Mouse (Mus musculus) spleen, adult 2 months (tissue): ENCODE measurements at regions not wholly inside any gene's neighbourhood (a gene's known extent, or its start where the extent isn't known, plus 50 kb on each side); places are given as distances from the start of the nearest gene placed in this dataset.

ENCODE experiments used
- DNase-seq, 2 experiments: peaks; one replicate each; pipeline versions ENCODE4 v3.0.0 to v3.0.0-alpha.2; 2012 to 2021; ENCODE audit warnings: low spot score in 2 of 2, low read depth in 1 of 2
- H3K27ac ChIP-seq: fragments of 200-500 bp; 2 replicates; pipeline ENCODE4 v1.5.1; 2012; ENCODE audit warnings: low read length, inconsistent platforms; ENCODE audit not compliant: insufficient read depth
- H3K27me3 ChIP-seq: fragments of 200-500 bp; 2 replicates; pipeline ENCODE4 v1.6.1; 2012; ENCODE audit warnings: mild to moderate bottlenecking, moderate library complexity, low read length, inconsistent platforms; ENCODE audit not compliant: control insufficient read depth, insufficient read depth
- H3K36me3 ChIP-seq: fragments of 200-500 bp; 2 replicates; pipeline ENCODE4 v1.6.1; 2012; ENCODE audit warnings: mild to moderate bottlenecking, low read length, inconsistent platforms; ENCODE audit not compliant: control insufficient read depth, insufficient read depth
- H3K4me1 ChIP-seq: fragments of 200-500 bp; 2 replicates; pipeline ENCODE4 v1.6.1; 2011; ENCODE audit warnings: inconsistent platforms; ENCODE audit not compliant: control insufficient read depth, insufficient read depth, insufficient read length
- H3K4me3 ChIP-seq: fragments of 200-500 bp; 2 replicates; pipeline ENCODE4 v1.5.1; 2011; ENCODE audit warnings: mild to moderate bottlenecking, inconsistent platforms; ENCODE audit not compliant: insufficient read depth, insufficient read length; ENCODE audit errors: extremely low read depth
- CTCF ChIP-seq: fragments of 200-500 bp; IDR thresholded peaks from 2 replicates; pipeline ENCODE4 v1.5.1; 2011; ENCODE audit warnings: mild to moderate bottlenecking, inconsistent platforms; ENCODE audit not compliant: insufficient read depth, insufficient read length, insufficient replicate concordance; ENCODE audit errors: extremely low read depth
- POLR2A ChIP-seq: fragments of 200-500 bp; IDR thresholded peaks from 2 replicates; pipeline ENCODE4 v1.6.1; 2011; ENCODE audit warnings: low read depth, low read length, inconsistent platforms
- WGBS: fragments of 180-500 bp; shearing (Covaris S2); methylation state at CpG from one replicate; pipeline ENCODE4 v1.1.7; 2018; 5-methylcytosine and 5-hydroxymethylcytosine counted together

GRCm38 (mm10) chr11:20935910-20936309 lies 105.1 kb upstream of the Lgalsl start:
- 93% methylated on average over 2 of the region's 2 CpGs for WGBS
- H3K4me3 ChIP-seq = no peak overlapping the region
- no peak for DNase-seq
- no peak overlapping the region for H3K27ac ChIP-seq
- H3K36me3 ChIP-seq = no peaks in the 10 kb centered on the region
- TF ChIP-seq POLR2A (no peak), CTCF (no peak)
- H3K4me1 ChIP-seq = no peaks in the 10 kb centered on the region; the same call in 1 of the 2 replicates
- H3K27me3 ChIP-seq = no peaks in the 10 kb centered on the region

DNA sequence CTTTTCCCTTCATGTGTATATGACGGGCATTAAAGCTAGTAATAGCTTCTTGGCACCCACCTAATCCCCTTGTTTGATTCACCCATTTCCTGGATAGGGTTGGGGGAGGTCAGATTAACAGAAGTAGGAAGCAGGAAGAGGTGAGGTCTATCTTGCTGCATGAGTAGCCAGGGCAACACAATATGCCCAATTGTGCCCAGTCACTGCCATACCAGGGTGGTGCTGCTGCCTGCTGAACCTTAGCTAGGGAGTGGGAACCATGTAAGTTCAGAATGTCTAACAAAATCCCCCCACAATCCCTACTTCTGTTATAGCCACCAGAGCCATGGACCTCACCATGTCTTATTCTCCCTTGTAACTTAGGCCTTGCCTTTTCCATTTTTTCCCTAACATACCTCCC lies 106.1 kb upstream of the Lgalsl start:
- Histone ChIP-seq H3K4me1 (no peaks in the 10 kb centered on the region; the same call in 1 of the 2 replicates), H3K27ac (no peak overlapping the region), H3K36me3 (no peaks in the 10 kb centered on the region), H3K4me3 (no peak overlapping the region), H3K27me3 (no peaks in the 10 kb centered on the region)
- WGBS = 79% methylated on average over 1 of the region's 1 CpGs
- TF ChIP-seq POLR2A = no peak
- no peak for TF ChIP-seq CTCF
- DNase-seq = no peak

GRCm38 (mm10) chr11:20937942-20938341 lies 107.1 kb upstream of the Lgalsl start:
- TF ChIP-seq POLR2A (no peak), CTCF (no peak)
- H3K4me1 ChIP-seq = no peaks in the 10 kb centered on the region; the same call in 1 of the 2 replicates

GRCm38 (mm10) chr11:20939644-20940043 lies 108.8 kb upstream of the Lgalsl start:
- TF ChIP-seq CTCF (no peak), POLR2A (no peak)
- H3K36me3 ChIP-seq = no peaks in the 10 kb centered on the region
- no peaks in the 10 kb centered on the region; the same call in 1 of the 2 replicates for H3K4me1 ChIP-seq
- WGBS = 82% methylated on average over 4 of the region's 4 CpGs
- H3K27ac ChIP-seq = no peak overlapping the region
- DNase-seq = no peak
- H3K4me3 ChIP-seq = no peak overlapping the region
- no peaks in the 10 kb centered on the region for H3K27me3 ChIP-seq

More at GRCm38 (mm10) chr11:20937942-20938341, 107.1 kb upstream of the Lgalsl start:
- no peak for DNase-seq
- no peaks in the 10 kb centered on the region for H3K36me3 ChIP-seq
- H3K4me3 ChIP-seq = no peak overlapping the region
- WGBS = 90% methylated on average over 4 of the region's 4 CpGs
- H3K27me3 ChIP-seq = no peaks in the 10 kb centered on the region
- H3K27ac ChIP-seq = no peak overlapping the region

GRCm38 (mm10) chr11:20941546-20941945 lies 110.7 kb upstream of the Lgalsl start:
- Histone ChIP-seq H3K4me1 (no peaks in the 10 kb centered on the region; the same call in 1 of the 2 replicates), H3K36me3 (no peaks in the 10 kb centered on the region), H3K4me3 (no peak overlapping the region), H3K27me3 (no peaks in the 10 kb centered on the region), H3K27ac (no peak overlapping the region)
- 85% methylated on average over 4 of the region's 4 CpGs for WGBS
- DNase-seq = no peak
- TF ChIP-seq POLR2A (no peak), CTCF (no peak)

- WGBS = 91% methylated on average over 8 of the region's 8 CpGs
- DNase-seq = no peak
- Histone ChIP-seq H3K27ac (no peak overlapping the region), H3K27me3 (no peaks in the 10 kb centered on the region), H3K36me3 (no peaks in the 10 kb centered on the region), H3K4me3 (no peak overlapping the region), H3K4me1 (peaks cover 3% of the 10 kb centered on the region; the same call in 1 of the 2 replicates)
- no peak for TF ChIP-seq POLR2A
These were observed 124.7 kb upstream of the Lgalsl start for GRCm38 (mm10) chr11:20955561-20955960.

DNA sequence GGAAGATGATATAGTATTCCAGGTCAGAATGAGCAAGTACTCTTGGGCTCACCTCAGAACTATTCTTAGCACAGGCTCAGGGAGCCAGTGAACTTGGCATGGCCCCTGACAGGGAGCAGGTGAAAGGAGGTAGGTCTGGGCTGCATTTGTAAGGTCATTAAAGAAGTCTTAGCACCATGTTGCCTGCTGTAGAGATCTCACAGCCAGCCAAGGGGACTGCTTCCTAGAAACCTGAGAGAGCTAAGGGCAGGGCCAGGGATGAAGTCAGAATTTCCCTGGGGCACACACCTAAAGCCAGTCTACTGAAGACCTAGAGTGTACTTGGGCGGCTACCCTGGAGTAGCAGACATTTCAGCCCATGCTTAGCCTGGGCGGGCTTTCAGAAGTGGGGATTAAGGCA lies 126.9 kb upstream of the Lgalsl start:
- no peak for DNase-seq
- no peak for TF ChIP-seq CTCF
- no peak for TF ChIP-seq POLR2A
- Histone ChIP-seq H3K27me3 (no peaks in the 10 kb centered on the region), H3K4me1 (peaks cover 3% of the 10 kb centered on the region; the same call in 1 of the 2 replicates), H3K36me3 (no peaks in the 10 kb centered on the region), H3K27ac (0 out of 2 replicates have a peak overlapping the region, but pooled peaks have one; percentile 16), H3K4me3 (no peak overlapping the region)
- WGBS = 74% methylated on average over 2 of the region's 2 CpGs
